Mouse (Mus musculus): ENCODE results near the gene Mrrf.

Mrrf gene

GRCm38 (mm10) chr2:36214023-36214422, 77.8 kb downstream of the Mrrf start:
- Histone ChIP-seq H3K4me3 (replicated peaks; ENCODE audit: low read length) (no peak overlapping the region), H3K27me3 (ENCODE audit: insufficient read depth, low read length) (peaks cover 66% of the 10 kb centered on the region), H3K4me1 (replicated peaks; ENCODE audit: low read depth, low read length) (peaks cover 56% of the 10 kb centered on the region), H3K9me3 (ENCODE audit: low read length) (no peaks in the 10 kb centered on the region), H3K36me3 (ENCODE audit: insufficient read depth, low read length) (no peaks in the 10 kb centered on the region)
- TF ChIP-seq NANOG (IDR thresholded peaks at IDR 0.05; ENCODE audit: borderline replicate concordance, low read length) (no peak), CTCF (conservative IDR thresholded peaks at IDR 0.05; ENCODE audit: low read length) (peak; percentile 62), POU5F1 (IDR thresholded peaks at IDR 0.05; ENCODE audit: borderline replicate concordance, low read length) (no peak)

- 0 out of 2 replicates have a peak, but pooled peaks cover under 1% of the 10 kb centered on the region for H3K9me3 ChIP-seq (ENCODE audit: low read length)
- TF ChIP-seq CTCF (conservative IDR thresholded peaks at IDR 0.05; ENCODE audit: low read length) (no peak; the same call in 1 of the 2 replicates), POU5F1 (IDR thresholded peaks at IDR 0.05; ENCODE audit: borderline replicate concordance, low read length) (no peak), NANOG (IDR thresholded peaks at IDR 0.05; ENCODE audit: borderline replicate concordance, low read length) (no peak)
- peaks cover 56% of the 10 kb centered on the region for H3K4me1 ChIP-seq (replicated peaks; ENCODE audit: low read depth, low read length)
- no peak overlapping the region for H3K4me3 ChIP-seq (replicated peaks; ENCODE audit: low read length)
- H3K36me3 ChIP-seq (ENCODE audit: insufficient read depth, low read length), result no peaks in the 10 kb centered on the region
- H3K27me3 ChIP-seq (ENCODE audit: insufficient read depth, low read length), result peaks cover 64% of the 10 kb centered on the region
Observed at GRCm38 (mm10) chr2:36214425-36214824, 78.2 kb downstream of the Mrrf start.

- Histone ChIP-seq H3K27me3 (ENCODE audit: insufficient read depth, low read length) (peaks cover 64% of the 10 kb centered on the region), H3K4me1 (replicated peaks; ENCODE audit: low read depth, low read length) (peaks cover 56% of the 10 kb centered on the region), H3K9me3 (ENCODE audit: low read length) (peaks cover 9% of the 10 kb centered on the region), H3K36me3 (ENCODE audit: insufficient read depth, low read length) (no peaks in the 10 kb centered on the region), H3K4me3 (replicated peaks; ENCODE audit: low read length) (no peak overlapping the region)
- TF ChIP-seq NANOG (IDR thresholded peaks at IDR 0.05; ENCODE audit: borderline replicate concordance, low read length) (no peak), CTCF (conservative IDR thresholded peaks at IDR 0.05; ENCODE audit: low read length) (no peak), POU5F1 (IDR thresholded peaks at IDR 0.05; ENCODE audit: borderline replicate concordance, low read length) (no peak)
Observed at GRCm38 (mm10) chr2:36215203-36215739, 79.1 kb downstream of the Mrrf start.

- Histone ChIP-seq H3K9me3 (ENCODE audit: low read length) (peaks cover 18% of the 10 kb centered on the region), H3K4me1 (replicated peaks; ENCODE audit: low read depth, low read length) (peaks cover 59% of the 10 kb centered on the region), H3K36me3 (ENCODE audit: insufficient read depth, low read length) (no peaks in the 10 kb centered on the region), H3K4me3 (replicated peaks; ENCODE audit: low read length) (no peak overlapping the region), H3K27me3 (ENCODE audit: insufficient read depth, low read length) (peaks cover 57% of the 10 kb centered on the region)
- TF ChIP-seq NANOG (IDR thresholded peaks at IDR 0.05; ENCODE audit: borderline replicate concordance, low read length) (no peak), CTCF (conservative IDR thresholded peaks at IDR 0.05; ENCODE audit: low read length) (no peak), POU5F1 (IDR thresholded peaks at IDR 0.05; ENCODE audit: borderline replicate concordance, low read length) (no peak)
Observed at GRCm38 (mm10) chr2:36216546-36216945, 80.4 kb downstream of the Mrrf start.

GRCm38 (mm10) chr2:36216953-36217573, 80.9 kb downstream of the Mrrf start:
- 0 out of 2 replicates have a peak overlapping the region, but pooled peaks have one; percentile 10 for H3K4me3 ChIP-seq (replicated peaks; ENCODE audit: low read length)
- H3K9me3 ChIP-seq (ENCODE audit: low read length), result peaks cover 18% of the 10 kb centered on the region
- H3K36me3 ChIP-seq (ENCODE audit: insufficient read depth, low read length), result no peaks in the 10 kb centered on the region
- peaks cover 52% of the 10 kb centered on the region for H3K27me3 ChIP-seq (ENCODE audit: insufficient read depth, low read length)
- H3K4me1 ChIP-seq (replicated peaks; ENCODE audit: low read depth, low read length), result peaks cover 59% of the 10 kb centered on the region
- TF ChIP-seq NANOG (IDR thresholded peaks at IDR 0.05; ENCODE audit: borderline replicate concordance, low read length) (no peak), POU5F1 (IDR thresholded peaks at IDR 0.05; ENCODE audit: borderline replicate concordance, low read length) (no peak)

GRCm38 (mm10) chr2:36217692-36218233, 81.6 kb downstream of the Mrrf start:
- Histone ChIP-seq H3K9me3 (ENCODE audit: low read length) (peaks cover 18% of the 10 kb centered on the region), H3K36me3 (ENCODE audit: insufficient read depth, low read length) (no peaks in the 10 kb centered on the region), H3K27me3 (ENCODE audit: insufficient read depth, low read length) (peaks cover 46% of the 10 kb centered on the region), H3K4me1 (replicated peaks; ENCODE audit: low read depth, low read length) (peaks cover 58% of the 10 kb centered on the region), H3K4me3 (replicated peaks; ENCODE audit: low read length) (no peak overlapping the region; the same call in 1 of the 2 replicates)
- TF ChIP-seq CTCF (conservative IDR thresholded peaks at IDR 0.05; ENCODE audit: low read length), result no peak
- no peak for TF ChIP-seq NANOG (IDR thresholded peaks at IDR 0.05; ENCODE audit: borderline replicate concordance, low read length)
- no peak for TF ChIP-seq POU5F1 (IDR thresholded peaks at IDR 0.05; ENCODE audit: borderline replicate concordance, low read length)

- Histone ChIP-seq H3K9me3 (ENCODE audit: low read length) (peaks cover 18% of the 10 kb centered on the region), H3K4me1 (replicated peaks; ENCODE audit: low read depth, low read length) (peaks cover 64% of the 10 kb centered on the region), H3K36me3 (ENCODE audit: insufficient read depth, low read length) (no peaks in the 10 kb centered on the region), H3K4me3 (replicated peaks; ENCODE audit: low read length) (no peak overlapping the region), H3K27me3 (ENCODE audit: insufficient read depth, low read length) (peaks cover 45% of the 10 kb centered on the region)
- TF ChIP-seq POU5F1 (IDR thresholded peaks at IDR 0.05; ENCODE audit: borderline replicate concordance, low read length), result no peak
- TF ChIP-seq CTCF (conservative IDR thresholded peaks at IDR 0.05; ENCODE audit: low read length), result no peak
- TF ChIP-seq NANOG (IDR thresholded peaks at IDR 0.05; ENCODE audit: borderline replicate concordance, low read length), result no peak
Observed at GRCm38 (mm10) chr2:36220106-36220505, 83.9 kb downstream of the Mrrf start.

- Histone ChIP-seq H3K9me3 (ENCODE audit: low read length) (peaks cover 18% of the 10 kb centered on the region), H3K4me3 (replicated peaks; ENCODE audit: low read length) (no peak overlapping the region), H3K36me3 (ENCODE audit: insufficient read depth, low read length) (no peaks in the 10 kb centered on the region), H3K27me3 (ENCODE audit: insufficient read depth, low read length) (peaks cover 39% of the 10 kb centered on the region), H3K4me1 (replicated peaks; ENCODE audit: low read depth, low read length) (peaks cover 69% of the 10 kb centered on the region)
- no peak for TF ChIP-seq CTCF (conservative IDR thresholded peaks at IDR 0.05; ENCODE audit: low read length)
- TF ChIP-seq NANOG (IDR thresholded peaks at IDR 0.05; ENCODE audit: borderline replicate concordance, low read length), result no peak
- TF ChIP-seq POU5F1 (IDR thresholded peaks at IDR 0.05; ENCODE audit: borderline replicate concordance, low read length), result no peak
Observed at GRCm38 (mm10) chr2:36220891-36221290, 84.7 kb downstream of the Mrrf start.
